Mouse (Mus musculus) stomach, postnatal 0 days (tissue): ENCODE data around the gene Bach2. TPM values are rescaled to one million over a fixed set of nuclear protein-coding genes. Genes with fewer than 3 reads are reported as not detected.
A peak's percentile ranks its signal among the peaks of the same experiment; 100 is the strongest.

Experiments
- ATAC-seq: fragments of 200-750 bp; cut with Nextera tagmentation; 2 replicates; pipeline ENCODE4 v1.8.0; 2017; ENCODE audit not compliant: low FRiP score, low TSS enrichment
- DNase-seq: peaks from one replicate; pipeline ENCODE4 v3.0.0-alpha.2; 2016; ENCODE audit warnings: low spot score
- H3K27ac ChIP-seq: fragments of 300-500 bp; sonication (generic); replicated peaks from 2 replicates; pipeline ENCODE4 v1.5.1; 2014; ENCODE audit warnings: mild to moderate bottlenecking, control low read depth
- H3K27me3 ChIP-seq: fragments of 300-500 bp; sonication (generic); 2 replicates; pipeline ENCODE4 v1.6.1; 2014; ENCODE audit warnings: low read length; ENCODE audit not compliant: control insufficient read depth, insufficient read depth
- H3K36me3 ChIP-seq: fragments of 300-500 bp; sonication (generic); 2 replicates; pipeline ENCODE4 v1.6.1; 2014; ENCODE audit warnings: low read length, mixed read lengths; ENCODE audit not compliant: control insufficient read depth, insufficient read depth
- H3K4me1 ChIP-seq: fragments of 300-500 bp; sonication (generic); replicated peaks from 2 replicates; pipeline ENCODE4 v1.6.1; 2014; ENCODE audit warnings: antibody characterized with exemption; ENCODE audit not compliant: control insufficient read depth, insufficient read depth
- H3K4me2 ChIP-seq: fragments of 300-500 bp; sonication (generic); replicated peaks from 2 replicates; pipeline ENCODE4 v1.6.1; 2014; ENCODE audit warnings: low read depth, mild to moderate bottlenecking, control low read depth, moderate library complexity
- H3K4me3 ChIP-seq: fragments of 300-500 bp; sonication (generic); 2 replicates; pipeline ENCODE4 v1.5.1; 2014; ENCODE audit warnings: low read depth, low read length, control low read depth
- H3K9ac ChIP-seq: fragments of 300-500 bp; sonication (generic); 2 replicates; pipeline ENCODE4 v1.6.1; 2014; ENCODE audit warnings: mild to moderate bottlenecking, low read length, control low read depth, mixed read lengths
- H3K9me3 ChIP-seq: fragments of 300-500 bp; sonication (generic); 2 replicates; pipeline ENCODE4 v1.6.1; 2016; ENCODE audit warnings: low read length; ENCODE audit not compliant: control insufficient read depth
- CTCF ChIP-seq: IDR thresholded peaks from 2 replicates; pipeline ENCODE4 v1.5.1; 2016; ENCODE audit warnings: antibody characterized with exemption, low read depth, mild to moderate bottlenecking, moderate library complexity
- EP300 ChIP-seq: optimal IDR thresholded peaks from 2 replicates; pipeline ENCODE3; 2016; ENCODE audit warnings: antibody characterized with exemption
- WGBS: fragments of 180-500 bp; shearing (Covaris S2); extraction: QIAGEN DNeasy Blood & Tissue Kit; methylation state at CpG from one replicate; pipeline ENCODE4 v1.1.7; 2014; 5-methylcytosine and 5-hydroxymethylcytosine counted together
- polyA plus RNA-seq: library from polyadenylated mRNA; unstranded; fragments of >200 nt; fragmentation: Nextera tagmentation; extraction: Ambion mirVana; gene quantifications from 2 replicates; pipeline ENCODE4 v1.2.1, GENCODE M21; 2015

Bach2 gene
- polyA plus RNA-seq, 1 experiment from 2014 or later, result 1.9 TPM

DNA sequence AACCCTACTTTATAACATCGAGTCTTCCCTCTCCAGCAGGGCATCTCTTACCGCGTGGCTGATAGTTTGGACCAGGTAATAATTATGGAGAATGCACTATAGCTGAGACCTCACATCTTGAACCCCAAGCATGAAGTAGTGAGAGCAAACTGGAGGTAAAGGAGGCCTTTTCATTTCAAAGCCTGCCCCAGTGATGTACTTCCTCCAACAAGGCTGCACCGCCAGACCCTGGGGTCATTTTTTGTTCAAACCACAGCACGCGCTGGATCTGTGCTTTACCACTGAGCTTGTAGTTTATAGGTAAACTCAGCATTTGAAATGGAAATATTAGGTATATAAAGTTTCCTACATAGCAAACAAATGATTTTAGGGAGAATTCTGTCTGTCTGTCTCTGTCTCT, 67.1 kb downstream of the Bach2 start:
- no peaks in the 10 kb centered on the region for H3K27me3 ChIP-seq
- no peaks in the 10 kb centered on the region for H3K9me3 ChIP-seq
- H3K4me3 ChIP-seq, result no peak overlapping the region
- no peak overlapping the region for H3K4me2 ChIP-seq
- H3K9ac ChIP-seq, result no peak overlapping the region
- peaks cover 5% of the 10 kb centered on the region for H3K4me1 ChIP-seq
- H3K36me3 ChIP-seq, result no peaks in the 10 kb centered on the region
- TF ChIP-seq CTCF, result no peak
- no peak for TF ChIP-seq EP300
- WGBS, result 66% methylated on average over 6 of the region's 6 CpGs
- DNase-seq (no peak), ATAC-seq (no peak)
- no peak overlapping the region for H3K27ac ChIP-seq

GRCm38 (mm10) chr4:32306169-32306792, 67.7 kb downstream of the Bach2 start:
- Histone ChIP-seq H3K9ac (0 out of 2 replicates have a peak overlapping the region, but pooled peaks have one; percentile 8), H3K27me3 (no peaks in the 10 kb centered on the region), H3K4me3 (no peak overlapping the region), H3K4me1 (peaks cover 5% of the 10 kb centered on the region), H3K27ac (peak overlapping the region; percentile 69; the same call in 1 of the 2 replicates), H3K9me3 (no peaks in the 10 kb centered on the region), H3K4me2 (no peak overlapping the region), H3K36me3 (no peaks in the 10 kb centered on the region)
- peak; percentile 45; the same call in 1 of the 2 replicates for ATAC-seq
- no peak for DNase-seq
- 32% methylated on average over 3 of the region's 3 CpGs for WGBS
- TF ChIP-seq EP300 (no peak), CTCF (no peak)

DNA sequence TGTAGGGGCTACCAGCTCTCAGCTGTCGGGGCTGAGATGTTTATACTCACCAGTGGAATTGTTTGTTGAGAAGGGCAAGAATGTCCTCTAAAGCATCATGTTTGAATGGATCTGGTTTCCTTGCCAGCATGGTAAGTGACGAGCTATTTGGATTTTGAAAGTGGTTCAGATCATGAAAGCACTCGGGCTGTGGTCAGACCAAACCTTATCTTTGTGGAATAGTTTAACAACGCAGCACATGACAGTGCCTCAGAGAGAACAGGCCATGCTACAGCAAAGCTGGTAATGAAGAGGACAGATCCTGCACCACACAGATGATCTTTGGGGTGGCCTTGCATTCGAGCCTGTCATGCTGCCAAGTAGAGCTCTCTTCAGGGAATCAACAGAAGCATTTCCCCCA, 68.6 kb downstream of the Bach2 start:
- H3K4me3 ChIP-seq, result no peak overlapping the region
- H3K27ac ChIP-seq, result no peak overlapping the region
- ATAC-seq, result no peak
- TF ChIP-seq CTCF (no peak), EP300 (no peak)
- DNase-seq, result no peak
- peaks cover 5% of the 10 kb centered on the region for H3K4me1 ChIP-seq
- no peaks in the 10 kb centered on the region for H3K9me3 ChIP-seq
- no peak overlapping the region for H3K9ac ChIP-seq
- 49% methylated on average over 5 of the region's 5 CpGs for WGBS
- no peaks in the 10 kb centered on the region for H3K36me3 ChIP-seq
- H3K4me2 ChIP-seq, result no peak overlapping the region
- H3K27me3 ChIP-seq, result no peaks in the 10 kb centered on the region

GRCm38 (mm10) chr4:32312171-32312946, 73.8 kb downstream of the Bach2 start:
- no peak for DNase-seq
- H3K36me3 ChIP-seq, result no peaks in the 10 kb centered on the region
- H3K9ac ChIP-seq, result no peak overlapping the region
- TF ChIP-seq EP300 (no peak), CTCF (no peak)
- H3K27me3 ChIP-seq, result no peaks in the 10 kb centered on the region
- no peak for ATAC-seq
- H3K4me3 ChIP-seq, result no peak overlapping the region
- H3K4me2 ChIP-seq, result no peak overlapping the region
- WGBS, result 36% methylated on average over 10 of the region's 10 CpGs
- no peaks in the 10 kb centered on the region for H3K4me1 ChIP-seq
- H3K9me3 ChIP-seq, result no peaks in the 10 kb centered on the region
- H3K27ac ChIP-seq, result no peak overlapping the region

DNA sequence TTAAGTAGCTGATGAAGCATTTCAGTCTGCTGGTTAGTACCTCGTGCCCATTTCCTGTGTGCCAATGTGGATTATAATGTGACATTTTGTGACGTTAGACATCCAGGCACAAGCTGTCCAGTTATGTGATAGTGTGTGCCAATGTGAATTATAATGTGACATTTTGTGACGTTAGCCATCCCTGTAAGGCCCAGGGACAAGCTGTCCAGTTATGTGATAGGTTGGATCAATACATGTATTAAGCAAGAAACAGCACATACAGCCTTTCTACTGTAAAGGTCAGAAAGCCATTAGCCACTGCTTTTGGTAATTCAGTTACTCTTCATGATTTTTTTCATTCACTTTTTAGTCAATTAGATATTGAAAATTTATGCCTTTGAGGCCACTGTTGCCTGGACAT, 76.3 kb downstream of the Bach2 start:
- ATAC-seq (no peak), DNase-seq (no peak)
- H3K27ac ChIP-seq, result no peak overlapping the region
- no peaks in the 10 kb centered on the region for H3K4me1 ChIP-seq
- 72% methylated on average over 3 of the region's 3 CpGs for WGBS
- TF ChIP-seq CTCF (no peak), EP300 (no peak)
- H3K27me3 ChIP-seq, result no peaks in the 10 kb centered on the region
- no peak overlapping the region for H3K9ac ChIP-seq
- H3K4me2 ChIP-seq, result no peak overlapping the region
- no peak overlapping the region for H3K4me3 ChIP-seq
- no peaks in the 10 kb centered on the region for H3K36me3 ChIP-seq
- H3K9me3 ChIP-seq, result no peaks in the 10 kb centered on the region

DNA sequence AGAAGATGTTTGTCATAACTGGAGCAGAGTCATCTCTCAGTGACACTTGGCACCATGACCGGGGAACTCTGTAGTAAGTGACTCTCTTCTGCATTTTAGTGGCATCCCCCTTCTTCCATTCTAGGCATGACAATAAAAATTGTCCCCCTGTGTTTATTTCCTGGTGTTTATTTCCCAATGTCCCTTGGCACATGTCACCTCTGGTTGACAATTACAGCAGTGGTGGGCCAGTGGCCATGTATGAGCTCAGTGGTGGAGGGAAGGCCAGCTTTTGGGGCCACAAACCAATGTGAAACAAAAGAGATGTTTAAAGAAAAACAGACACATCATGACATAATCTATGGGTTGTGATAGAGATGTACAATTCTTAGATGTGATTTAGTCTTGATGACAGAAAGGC, 80.0 kb downstream of the Bach2 start:
- H3K27me3 ChIP-seq, result no peaks in the 10 kb centered on the region
- H3K9me3 ChIP-seq, result no peaks in the 10 kb centered on the region
- H3K36me3 ChIP-seq, result no peaks in the 10 kb centered on the region
- no peak overlapping the region for H3K4me3 ChIP-seq
- ATAC-seq (no peak), DNase-seq (no peak)
- TF ChIP-seq EP300 (no peak), CTCF (no peak)
- H3K4me2 ChIP-seq, result no peak overlapping the region
- WGBS, result 100% methylated on average over 1 of the region's 1 CpGs
- H3K9ac ChIP-seq, result no peak overlapping the region
- no peaks in the 10 kb centered on the region for H3K4me1 ChIP-seq
- H3K27ac ChIP-seq, result no peak overlapping the region
